Mouse (Mus musculus): Measurements from ENCODE around the gene Pcolce2.

DNA sequence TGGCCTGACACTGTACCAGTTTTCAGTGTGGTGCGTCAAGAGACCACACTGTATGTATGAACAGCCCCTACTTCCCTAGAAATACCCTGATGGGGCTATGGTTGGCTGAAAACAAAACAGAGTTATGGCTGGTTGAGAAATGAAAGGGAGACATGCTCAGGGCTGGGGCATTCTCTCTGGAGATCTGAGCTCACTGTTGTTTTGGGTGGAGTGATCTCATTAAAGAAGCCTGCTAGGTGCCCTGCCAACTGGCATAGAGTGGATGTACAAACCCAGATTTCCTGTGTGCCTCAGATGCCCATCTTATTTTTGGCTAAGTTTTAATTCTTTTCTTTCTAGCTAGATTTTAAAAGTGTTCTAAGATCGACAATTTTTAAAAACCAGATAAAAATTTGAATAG lies 20.5 kb downstream of the Pcolce2 start:
- no peak for TF ChIP-seq GATA1 (IDR thresholded peaks at IDR 0.05; ENCODE audit: low read length)
- TF ChIP-seq TAL1 (IDR thresholded peaks at IDR 0.05; ENCODE audit: low read length) = no peak

Measured in erythroblast, embryonic 14.5 days (primary cell).